Mouse (Mus musculus) left cerebral cortex, adult 2 months (tissue): ENCODE measurements around the gene Pdgfb. TPM values are rescaled to one million over a fixed set of nuclear protein-coding genes. Genes with fewer than 3 reads are reported as not detected.
A peak's percentile ranks its signal among the peaks of the same experiment; 100 is the strongest.

ENCODE experiments used
- DNase-seq, 2 experiments: peaks; one replicate each; pipeline ENCODE4 v3.0.0; 2021 to 2022; ENCODE audit warnings: low spot score in 2 of 2, mixed read lengths in 1 of 2; ENCODE audit errors: extremely low spot score in 1 of 2
- H3K27ac ChIP-seq: fragments of 200-600 bp; 2 replicates; pipeline ENCODE4 v1.8.1; 2022
- H3K4me3 ChIP-seq: fragments of 200-600 bp; 2 replicates; pipeline ENCODE4 v1.8.1; 2022
- CTCF ChIP-seq: fragments of 200-600 bp; IDR thresholded peaks from 2 replicates; pipeline ENCODE4 v1.8.1; 2022; ENCODE audit warnings: antibody characterized with exemption, mild to moderate bottlenecking, moderate library complexity
- intact Hi-C: fragments of 180-260 bp; cut with DNase I; formaldehyde crosslinking; loops from one replicate; pipeline ENCODE4 v1.15.1; 2025
- long read RNA-seq, 2 experiments: library from polyadenylated mRNA; stranded (forward); transcript quantifications; one replicate each; pipeline ENCODE4 v2.0.0; 2021; ENCODE audit warnings: borderline mapping rate in 2 of 2
- total RNA-seq, 2 experiments: library from RNA; stranded (reverse); gene quantifications; 2 replicates each; pipeline ENCODE4 v1.2.3; 2021

Gene Pdgfb
- total RNA-seq: 10 to 100 TPM; 32.7 to 41.7 TPM
- long read RNA-seq, experiment 1, transcript Pdgfb-201 (7 exons, 2,944 nt): major isoform, 20 of 62 reads
- long read RNA-seq, experiment 1, partial matches to known transcripts: 5 of 62 reads
- long read RNA-seq, experiment 1, other reads (novel, unspliced or antisense): 37 of 62 reads
- long read RNA-seq, experiment 2, transcript Pdgfb-201 (7 exons, 2,944 nt): major isoform, 29 of 83 reads
- long read RNA-seq, experiment 2, partial matches to known transcripts: 11 of 83 reads
- long read RNA-seq, experiment 2, other reads (novel, unspliced or antisense): 43 of 83 reads

DNA sequence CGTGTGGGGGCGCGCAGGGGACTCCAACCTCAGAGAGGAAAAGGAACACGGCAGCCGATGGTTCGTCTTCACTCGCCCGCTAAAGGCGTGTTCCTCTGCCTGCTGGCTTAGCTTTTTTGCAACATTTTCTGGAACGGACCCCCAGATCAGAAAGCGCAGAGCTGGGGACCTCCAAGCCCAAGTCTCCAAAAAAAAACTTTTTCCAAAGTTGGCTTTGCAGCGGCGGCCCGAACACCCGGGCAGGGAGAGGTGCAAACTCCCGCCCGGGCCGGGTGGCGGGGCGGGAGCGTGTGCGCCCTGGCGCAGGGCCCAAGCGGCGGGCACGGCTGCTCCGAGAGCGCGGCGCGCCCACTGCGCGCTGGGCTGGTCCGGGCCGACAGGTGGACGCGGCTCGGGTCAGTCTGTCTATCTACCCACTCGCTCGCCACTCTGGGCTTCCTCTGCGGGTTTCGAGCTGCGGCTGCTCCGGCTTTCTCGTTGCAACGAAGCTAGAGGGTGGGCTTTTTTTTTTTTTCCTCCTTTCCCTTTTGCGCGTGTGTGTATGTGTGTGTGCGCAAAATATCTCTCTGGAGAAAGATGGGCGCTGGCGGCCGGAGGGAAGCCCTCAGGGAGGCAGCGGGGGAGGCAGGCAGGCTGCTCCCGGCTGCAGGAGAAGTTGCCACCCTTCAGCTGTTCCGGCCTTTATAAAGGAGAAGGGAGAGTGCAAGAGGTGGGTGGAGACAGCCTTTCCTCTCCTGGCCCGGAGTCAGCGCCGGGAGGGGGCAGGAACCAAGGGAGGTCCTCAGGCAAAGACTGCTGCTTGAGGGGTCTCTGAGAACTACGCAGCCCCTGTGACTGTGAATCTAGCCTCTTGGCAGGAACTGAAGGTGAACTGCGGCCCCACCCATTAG is at the start of gene Pdgfb:
Pdgfb (minus strand) TSS at position 657 of the 890 bp plus-strand sequence.
- Histone ChIP-seq H3K27ac (peak within 1 kb of the TSS; percentile 91), H3K4me3 (peak within 1 kb of the TSS; percentile 80)
- TF ChIP-seq CTCF: no peak
- intact Hi-C loops: loop anchor here (5.0 kb wide), 4 partner anchors 63 to 327 kb away; partner anchors contain the start of genes Cbx6, Josd1 and Npcd
- DNase-seq: peak; percentile 66 to 72

DNA sequence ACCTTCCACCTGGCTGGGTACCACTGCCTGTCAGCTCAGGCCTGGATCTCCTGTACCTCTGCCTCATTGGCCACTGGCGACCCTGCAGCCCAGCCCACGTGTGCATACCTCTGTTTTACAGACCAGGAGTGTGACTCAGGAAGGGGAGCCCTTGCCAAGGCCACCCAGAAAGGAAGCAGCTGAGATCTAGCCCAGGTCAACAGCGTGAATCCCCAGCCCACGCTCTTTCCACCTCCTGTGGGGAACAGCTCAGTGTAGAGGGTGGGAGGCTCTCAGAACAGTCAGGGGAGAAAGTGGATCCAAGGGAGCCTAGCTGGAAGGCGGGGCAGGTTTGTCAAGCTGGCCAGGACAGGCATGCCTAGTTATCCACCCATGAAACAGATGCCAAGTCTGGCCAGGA is 48.0 kb upstream of the Pdgfb start:
- intact Hi-C loops: no loop called here
- Histone ChIP-seq H3K4me3 (no peak overlapping the region), H3K27ac (no peak overlapping the region)
- TF ChIP-seq CTCF: no peak
- peak in 1 of 2 experiments; percentile 23 for DNase-seq

DNA sequence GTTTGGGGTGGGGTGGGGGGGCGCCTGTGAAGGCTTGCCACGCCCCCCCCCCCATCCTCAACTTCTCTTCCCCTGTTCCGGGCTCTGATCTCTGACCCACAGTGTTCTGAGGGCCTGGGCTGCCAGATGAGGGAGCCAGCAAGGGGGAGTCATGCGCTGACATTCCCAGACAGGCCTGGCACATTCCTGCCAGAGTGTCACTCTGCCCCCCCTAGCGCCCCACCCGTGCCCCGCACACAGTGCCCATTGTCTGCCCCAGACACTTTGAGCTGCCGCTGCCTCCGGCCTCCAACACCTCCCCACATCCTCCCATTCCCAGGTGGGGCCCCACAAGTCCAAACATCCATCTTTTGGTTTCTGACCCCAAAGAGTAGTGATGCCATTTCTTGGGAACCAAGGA is 47.6 kb upstream of the Pdgfb start:
- intact Hi-C loops: no loop called here

DNA sequence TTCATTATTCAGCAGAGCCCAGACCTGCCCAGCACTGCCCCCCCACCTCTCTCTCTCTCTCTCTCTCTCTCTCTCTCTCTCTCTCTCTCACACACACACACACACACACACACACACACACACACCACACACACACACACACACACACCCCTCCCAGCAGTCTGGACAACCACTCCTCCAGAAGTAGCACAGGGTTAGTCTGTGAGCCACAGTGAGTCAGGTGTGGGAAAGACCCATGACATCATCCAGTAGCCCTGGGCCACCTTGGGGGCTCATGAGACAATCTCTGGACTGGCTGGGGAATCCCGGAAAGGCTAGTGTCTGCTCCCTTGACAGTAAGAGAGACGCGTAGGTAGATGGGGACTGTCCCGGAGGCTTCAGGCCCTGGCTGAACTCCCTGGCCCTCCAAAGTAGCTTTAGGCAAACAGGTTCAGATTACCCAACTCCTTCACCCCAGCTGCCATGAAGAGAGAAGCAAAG is 46.3 kb upstream of the Pdgfb start:
- Histone ChIP-seq H3K27ac (no peak overlapping the region), H3K4me3 (no peak overlapping the region)
- DNase-seq: no peak
- intact Hi-C loops: no loop called here
- no peak for TF ChIP-seq CTCF

More for the DNA sequence above, 47.6 kb upstream of the Pdgfb start:
- Histone ChIP-seq H3K27ac (no peak overlapping the region), H3K4me3 (no peak overlapping the region)
- no peak for TF ChIP-seq CTCF
- DNase-seq: no peak

DNA sequence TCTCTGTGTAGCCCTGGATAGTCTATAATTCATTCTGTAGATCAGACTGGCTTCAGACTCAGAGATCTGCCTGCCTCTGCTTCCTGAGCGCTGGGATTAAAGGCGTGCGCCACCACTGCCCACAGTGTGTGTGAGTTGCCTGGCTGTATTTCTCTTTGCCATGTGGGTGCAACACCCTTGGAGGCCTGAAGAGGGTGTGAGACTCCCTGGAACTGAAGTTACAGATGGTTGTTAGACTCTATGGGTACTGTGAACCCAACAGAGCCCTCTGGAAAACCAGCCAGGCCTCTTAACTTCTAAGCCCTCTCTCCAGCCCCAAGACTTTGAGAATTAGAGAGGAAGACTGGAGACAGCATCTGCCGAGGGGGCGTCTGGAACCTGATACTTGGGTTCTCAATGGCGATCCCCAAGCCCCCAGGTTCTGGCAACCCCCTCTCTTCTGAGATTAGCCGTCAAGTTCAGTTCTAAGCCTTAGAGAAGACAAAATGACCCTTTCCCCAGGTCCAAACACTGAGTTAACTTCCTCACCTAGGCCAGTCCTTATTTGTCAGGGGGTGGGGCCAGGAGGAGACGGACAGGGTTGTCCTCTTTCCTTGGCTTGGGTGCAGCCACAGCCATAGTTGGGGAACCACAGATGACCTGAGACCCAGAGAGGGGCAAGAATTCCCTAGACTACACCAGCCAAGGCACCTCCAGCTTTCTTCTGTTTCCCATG is 45.7 kb upstream of the Pdgfb start:
- intact Hi-C loops: no loop called here

DNA sequence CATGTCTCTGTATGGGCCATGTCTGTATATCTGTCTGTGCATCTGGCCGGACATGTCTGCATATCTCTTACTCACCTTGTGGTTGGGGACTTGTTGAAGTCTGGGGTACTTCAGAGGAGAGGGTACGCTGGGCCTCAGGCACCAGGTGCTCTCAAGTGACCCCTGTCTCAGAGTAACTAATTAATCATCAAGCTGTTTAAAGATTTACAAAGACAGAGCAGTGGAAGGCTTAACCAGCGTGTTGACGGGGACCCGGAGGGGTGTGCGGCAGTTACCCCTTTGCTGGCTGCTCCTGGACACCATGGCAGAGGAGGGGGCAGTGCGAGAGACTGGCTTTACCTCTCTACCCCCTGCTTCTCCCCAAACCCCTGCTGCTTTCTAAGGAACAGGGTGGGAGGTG is 44.8 kb upstream of the Pdgfb start:
- DNase-seq: no peak
- TF ChIP-seq CTCF: no peak
- no peak overlapping the region for H3K27ac ChIP-seq
- no peak overlapping the region for H3K4me3 ChIP-seq
- intact Hi-C loops: no loop called here

More for the DNA sequence above, 45.7 kb upstream of the Pdgfb start:
- Histone ChIP-seq H3K4me3 (no peak overlapping the region), H3K27ac (no peak overlapping the region)
- TF ChIP-seq CTCF: no peak; the same call in 1 of the 2 replicates
- DNase-seq: no peak

DNA sequence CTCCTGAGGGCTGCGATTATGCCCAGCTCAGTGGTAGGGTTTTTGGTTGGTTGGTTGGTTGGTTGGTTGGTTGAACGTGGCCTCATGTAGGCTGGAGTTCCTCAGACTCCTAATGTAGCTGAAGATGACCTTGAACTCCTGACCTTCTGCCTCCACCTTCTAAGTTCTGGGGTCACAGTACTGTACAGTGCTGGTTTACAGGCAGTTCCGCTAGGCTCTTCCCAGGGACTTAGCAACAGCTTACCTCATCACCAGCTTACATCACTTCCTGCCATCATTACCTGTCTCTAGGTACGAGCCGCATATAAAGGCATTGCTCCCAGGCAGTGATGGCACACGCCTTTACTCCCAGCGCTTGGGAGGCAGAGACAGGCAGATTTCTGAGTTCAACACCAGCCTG is 43.4 kb upstream of the Pdgfb start:
- no peak for TF ChIP-seq CTCF
- intact Hi-C loops: no loop called here
- no peak overlapping the region for H3K27ac ChIP-seq
- DNase-seq: no peak
- H3K4me3 ChIP-seq: no peak overlapping the region

DNA sequence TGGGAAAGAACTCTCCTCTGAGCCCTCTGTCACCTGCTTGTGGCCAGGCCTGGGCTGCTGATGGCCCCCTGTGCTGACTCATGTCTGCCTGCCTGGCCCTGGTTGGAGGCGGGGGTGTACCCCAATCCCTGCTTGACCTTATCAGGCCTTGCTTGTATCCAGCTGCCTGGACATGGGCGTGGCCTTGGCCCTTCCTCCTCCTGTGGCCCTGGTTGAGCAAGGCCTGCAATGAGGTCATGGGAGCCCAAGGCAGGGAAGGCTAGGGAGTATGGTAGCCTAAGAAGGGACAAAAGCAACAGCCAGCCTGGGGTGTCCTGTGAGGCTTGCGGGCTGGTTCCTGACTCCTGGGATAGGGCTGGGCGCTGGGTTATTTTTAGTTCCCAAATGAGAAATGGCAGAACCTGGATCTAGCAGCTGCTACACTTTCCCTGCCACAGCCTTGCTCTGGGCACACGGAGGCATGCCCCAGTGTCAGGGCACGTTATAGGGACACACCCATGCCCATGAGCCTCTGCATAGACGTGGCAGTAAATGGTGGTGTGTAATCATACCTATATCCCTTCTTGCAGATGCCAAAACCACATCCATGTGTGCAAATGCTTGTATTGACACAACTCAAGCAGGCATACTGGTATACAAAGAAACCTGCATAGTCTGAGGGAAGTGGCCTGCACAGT is 39.4 kb upstream of the Pdgfb start:
- no peak for DNase-seq
- H3K4me3 ChIP-seq: no peak overlapping the region
- no peak for TF ChIP-seq CTCF
- intact Hi-C loops: no loop called here
- no peak overlapping the region for H3K27ac ChIP-seq

DNA sequence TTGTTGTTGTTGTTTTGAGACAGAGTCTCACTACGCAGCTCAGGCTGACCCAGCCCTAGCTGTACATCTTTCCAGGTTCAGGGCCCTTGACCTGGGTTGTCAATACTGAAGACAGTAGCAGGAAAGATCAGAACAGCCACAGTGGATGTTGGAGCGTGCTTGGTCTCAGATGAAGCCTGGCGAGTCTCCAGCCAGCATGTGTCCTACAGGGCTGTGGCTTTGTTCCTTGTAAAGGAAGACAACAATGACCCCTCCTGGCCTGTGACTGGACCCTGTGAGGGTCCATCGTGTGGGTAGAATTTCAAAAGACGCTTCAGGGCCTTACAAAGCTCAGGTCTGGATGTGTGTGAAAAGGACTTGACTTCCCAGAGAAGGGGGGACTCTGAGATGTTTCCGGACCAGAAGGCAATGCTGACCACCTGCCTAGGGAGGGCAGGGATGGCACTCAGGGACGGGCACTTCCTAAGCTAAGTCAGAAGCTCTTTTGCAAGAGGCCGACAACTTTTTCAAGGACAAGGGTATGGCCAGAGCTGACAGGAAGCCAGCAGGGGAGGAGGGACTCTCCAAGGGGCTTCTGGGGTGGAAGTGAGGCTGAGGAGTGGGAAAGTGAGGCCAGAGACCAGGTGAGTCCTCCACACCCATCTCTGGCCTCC is 38.7 kb upstream of the Pdgfb start:
- no peak overlapping the region for H3K4me3 ChIP-seq
- intact Hi-C loops: no loop called here
- no peak overlapping the region for H3K27ac ChIP-seq
- no peak for TF ChIP-seq CTCF
- DNase-seq: no peak

DNA sequence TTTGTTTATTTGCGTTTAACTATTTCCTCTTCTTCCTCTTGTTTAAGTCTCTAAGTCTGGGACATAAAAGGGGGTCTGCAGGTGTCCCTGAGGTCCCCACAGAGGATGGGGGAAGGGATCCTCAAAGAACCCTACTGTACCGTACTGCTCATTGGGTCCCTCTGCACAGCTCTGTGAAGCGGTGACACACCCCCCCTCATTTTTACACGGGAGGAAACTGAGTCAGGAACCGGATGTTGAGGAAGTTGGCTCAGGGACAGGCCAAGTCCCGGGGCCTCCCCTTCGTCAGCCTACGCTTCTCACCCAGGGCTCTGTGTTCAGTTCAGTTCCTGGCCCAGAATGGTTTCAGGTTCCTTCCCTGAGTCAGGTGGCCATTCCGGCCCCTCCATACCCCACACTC is 37.0 kb upstream of the Pdgfb start:
- no peak overlapping the region; the same call in 1 of the 2 replicates for H3K27ac ChIP-seq
- no peak for DNase-seq
- H3K4me3 ChIP-seq: no peak overlapping the region
- intact Hi-C loops: no loop called here
- no peak for TF ChIP-seq CTCF
